Mouse (Mus musculus) ES-E14 (cell line): Measurements from ENCODE around the gene Zer1. TPM values are rescaled to one million over a fixed set of nuclear protein-coding genes. Genes with fewer than 3 reads are reported as not detected.
A peak's percentile ranks its signal among the peaks of the same experiment; 100 is the strongest.

ENCODE experiments used
- DNase-seq: peaks from one replicate; pipeline ENCODE4 v3.0.0-alpha.2; 2013; ENCODE audit warnings: low read depth, low spot score
- H3K27ac ChIP-seq: 2 replicates; pipeline ENCODE4 v1.5.1; 2012; ENCODE audit warnings: low read depth, mild to moderate bottlenecking, low read length, moderate library complexity, mixed read lengths; ENCODE audit not compliant: poor library complexity, insufficient read depth, severe bottlenecking
- H3K36me3 ChIP-seq: 2 replicates; pipeline ENCODE4 v1.6.1; 2012; ENCODE audit warnings: mild to moderate bottlenecking, low read length, moderate library complexity, mixed read lengths; ENCODE audit not compliant: control insufficient read depth, poor library complexity, insufficient read depth, severe bottlenecking
- H3K4me1 ChIP-seq, 2 experiments: fragments of 150-350 bp in 1 of 2; sonication (generic) in 1 of 2; 2 replicates each; pipeline ENCODE4 v1.6.1; 2012; ENCODE audit warnings: low read length in 2 of 2, mild to moderate bottlenecking in 1 of 2, mixed read lengths in 1 of 2; ENCODE audit not compliant: control insufficient read depth in 2 of 2, insufficient read depth in 2 of 2, poor library complexity in 1 of 2
- H3K4me3 ChIP-seq, 2 experiments: fragments of 150-350 bp in 1 of 2; sonication (generic) in 1 of 2; 2 replicates each; pipeline ENCODE4 v1.5.1; 2012; ENCODE audit warnings: low read length in 2 of 2, low read depth in 1 of 2, mild to moderate bottlenecking in 1 of 2, mixed read lengths in 1 of 2; ENCODE audit not compliant: insufficient read depth in 1 of 2, poor library complexity in 1 of 2, severe bottlenecking in 1 of 2
- H3K9ac ChIP-seq: 2 replicates; pipeline ENCODE4 v1.6.1; 2012; ENCODE audit warnings: low read depth, mild to moderate bottlenecking, low read length, mixed read lengths; ENCODE audit not compliant: poor library complexity, insufficient read depth, severe bottlenecking
- H3K9me3 ChIP-seq: fragments of 150-350 bp; sonication (generic); 2 replicates; pipeline ENCODE4 v1.6.1; 2012; ENCODE audit warnings: low read depth, mild to moderate bottlenecking, low read length; ENCODE audit not compliant: control insufficient read depth, insufficient read depth
- CHD2 ChIP-seq: IDR thresholded peaks from 2 replicates; pipeline ENCODE4 v1.6.1; 2014; ENCODE audit warnings: mild to moderate bottlenecking, low read depth, low read length, inconsistent platforms
- HCFC1 ChIP-seq: IDR thresholded peaks from 2 replicates; pipeline ENCODE4 v1.6.1; 2012; ENCODE audit warnings: low read length, inconsistent platforms, borderline replicate concordance; ENCODE audit not compliant: insufficient read depth
- MAFK ChIP-seq: IDR thresholded peaks from 2 replicates; pipeline ENCODE4 v1.6.1; 2014; ENCODE audit warnings: mild to moderate bottlenecking, low read depth, low read length, inconsistent platforms; ENCODE audit not compliant: insufficient read depth
- ZC3H11A ChIP-seq: IDR thresholded peaks from 2 replicates; pipeline ENCODE4 v1.6.1; 2012; ENCODE audit warnings: low read depth, mild to moderate bottlenecking, inconsistent platforms, low read length, borderline replicate concordance
- ZNF384 ChIP-seq: IDR thresholded peaks from 2 replicates; pipeline ENCODE4 v1.6.1; 2012; ENCODE audit warnings: low read depth, low read length, inconsistent platforms
- in situ Hi-C, 2 experiments: fragments of 600-800 bp; cut with MboI; formaldehyde crosslinking; loops; one replicate each; pipeline ENCODE4 v1.15.1; 2025; ENCODE audit warnings: low sequenced_read_pairs in 2 of 2, inconsistent platforms in 1 of 2; ENCODE audit not compliant: unreplicated experiment in 2 of 2
- total RNA-seq: library from RNA; depleted of rRNA; stranded (reverse); fragments of 300-350 nt; gene quantifications from 2 replicates; pipeline ENCODE4 v1.2.3, GENCODE M21; 2012

Zer1 gene
- total RNA-seq, 1 experiment = 11.4 TPM

DNA sequence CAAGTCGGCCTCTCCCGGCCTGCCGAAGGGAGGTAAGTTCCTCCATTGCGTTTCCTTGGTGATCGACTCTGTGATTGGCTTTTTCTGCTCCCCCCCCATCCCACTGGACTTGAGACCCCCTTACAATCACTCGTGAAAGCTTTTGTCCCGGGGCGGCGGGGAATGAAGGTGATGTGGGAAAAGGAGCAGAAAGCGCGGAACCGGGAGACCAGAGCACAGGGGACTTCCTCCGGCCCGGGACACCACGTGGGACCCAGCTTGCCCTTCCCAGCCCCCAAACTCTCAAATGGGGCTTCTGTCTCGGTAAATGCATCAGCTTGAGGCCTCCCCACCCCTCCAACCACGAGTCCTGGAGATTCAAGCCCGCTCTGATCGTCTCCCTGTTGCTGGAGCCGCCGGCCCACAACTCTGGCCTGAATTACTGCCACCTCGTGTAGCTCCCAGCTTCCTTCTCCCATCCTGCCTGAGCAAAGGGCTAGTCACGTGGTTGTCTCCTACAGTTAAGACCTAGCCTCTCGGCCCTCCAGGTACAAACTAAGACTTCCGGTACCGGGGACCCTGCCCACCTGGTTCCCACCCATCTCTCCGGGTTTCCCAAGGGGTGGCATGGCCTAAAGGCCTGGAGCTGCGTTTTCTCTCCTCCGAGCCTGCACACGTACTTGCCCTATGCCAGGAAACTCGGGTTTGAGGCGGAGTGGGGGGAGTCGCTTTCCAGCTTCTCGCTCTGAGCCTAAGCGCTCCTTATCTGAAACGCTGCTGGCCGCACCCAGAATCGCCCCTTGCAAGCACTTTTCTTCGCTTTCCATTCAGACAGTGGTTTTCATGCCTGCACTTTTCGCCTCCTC lies 61.9 kb downstream of the Zer1 start:
- no peak for DNase-seq
- Histone ChIP-seq H3K27ac (peak overlapping the region; percentile 91), H3K4me3 (peak overlapping the region; percentile 91 to 99), H3K4me1 (peaks cover 0 to 3% of the 10 kb centered on the region in 2 experiments; a peak in 3 of 4 replicates), H3K9ac (peak overlapping the region; percentile 93), H3K36me3 (peaks cover 30% of the 10 kb centered on the region), H3K9me3 (no peaks in the 10 kb centered on the region)
- in situ Hi-C loops = no loop called here
- TF ChIP-seq CHD2 (no peak), HCFC1 (no peak), ZC3H11A (no peak), MAFK (no peak), ZNF384 (no peak)

DNA sequence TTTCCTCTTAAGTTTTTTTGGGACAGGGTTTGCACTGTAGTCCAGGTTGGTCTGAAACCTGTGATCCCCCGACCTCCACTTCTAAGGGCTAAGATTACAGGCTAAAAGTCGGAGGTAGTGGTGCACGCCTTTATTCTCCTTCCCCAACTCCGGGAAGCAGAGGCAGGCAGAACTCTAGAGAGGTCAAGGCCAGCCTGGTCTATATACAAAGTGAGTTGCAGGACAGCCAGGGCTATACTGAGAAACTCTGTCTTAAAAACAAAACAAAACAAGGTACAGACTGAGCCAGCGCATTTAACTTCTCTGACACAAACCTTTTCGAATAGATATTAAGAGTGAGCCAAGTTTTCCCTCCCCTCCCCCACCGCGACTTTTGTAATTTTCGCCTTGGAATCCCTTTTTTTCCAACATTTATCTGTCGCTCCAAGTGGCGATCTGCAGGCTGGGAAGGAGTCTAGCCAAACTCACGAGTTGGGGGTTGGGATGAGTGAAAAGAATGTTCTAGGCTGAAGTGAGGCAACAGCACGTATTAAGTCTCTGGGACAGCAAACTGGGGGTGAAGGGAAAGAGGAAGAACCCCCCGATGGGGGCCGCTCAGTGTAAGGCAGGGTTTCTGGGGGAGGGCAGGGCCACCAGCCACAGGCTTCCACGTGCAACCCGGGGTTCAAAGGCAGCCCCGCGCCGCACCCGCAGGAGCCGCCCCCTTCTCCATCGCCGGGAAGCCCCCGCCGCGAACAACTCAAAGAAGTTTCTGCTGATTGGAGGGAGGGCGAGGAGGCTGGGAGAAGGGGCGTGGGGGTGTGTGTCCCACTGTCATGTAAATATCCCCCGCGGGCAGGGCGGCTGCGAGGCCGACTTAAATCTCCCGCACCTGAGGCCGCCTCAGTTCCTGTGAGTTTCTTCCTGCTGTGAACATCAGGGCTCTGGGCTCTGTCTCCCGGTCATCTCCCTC lies 62.9 kb downstream of the Zer1 start:
- in situ Hi-C loops = no loop called here
- peak overlapping the region; percentile 93 for H3K9ac ChIP-seq
- DNase-seq = peak; percentile 97
- H3K9me3 ChIP-seq = no peaks in the 10 kb centered on the region
- H3K4me3 ChIP-seq = peak overlapping the region; percentile 91 to 99
- peaks cover 21% of the 10 kb centered on the region for H3K36me3 ChIP-seq
- H3K4me1 ChIP-seq = peaks cover 0 to 6% of the 10 kb centered on the region in 2 experiments
- peak overlapping the region; percentile 91 for H3K27ac ChIP-seq
- TF ChIP-seq HCFC1 (peak; percentile 39; the same call in 1 of the 2 replicates), CHD2 (no peak)

DNA sequence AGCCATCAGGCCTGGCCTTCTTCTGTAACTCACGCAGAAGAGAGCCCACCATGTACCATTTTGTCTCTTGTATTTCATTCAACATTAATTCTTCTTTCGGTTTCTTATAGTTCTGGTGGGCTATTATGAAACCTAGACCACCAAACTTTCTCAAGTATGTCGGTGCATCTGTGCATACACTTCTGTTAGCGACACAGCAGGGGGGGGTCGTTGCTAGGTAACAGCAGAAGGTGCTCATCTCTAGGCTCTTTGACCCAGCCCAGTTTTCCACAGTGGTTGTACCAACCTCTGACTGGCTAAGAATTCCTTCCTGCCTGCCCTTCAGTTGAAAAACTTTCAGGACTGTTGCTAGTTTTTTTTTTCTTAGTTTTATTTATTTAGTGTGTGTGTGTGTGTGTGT lies 66.0 kb downstream of the Zer1 start:
- no peak overlapping the region for H3K27ac ChIP-seq
- no peak overlapping the region for H3K9ac ChIP-seq
- in situ Hi-C loops = no loop called here

DNA sequence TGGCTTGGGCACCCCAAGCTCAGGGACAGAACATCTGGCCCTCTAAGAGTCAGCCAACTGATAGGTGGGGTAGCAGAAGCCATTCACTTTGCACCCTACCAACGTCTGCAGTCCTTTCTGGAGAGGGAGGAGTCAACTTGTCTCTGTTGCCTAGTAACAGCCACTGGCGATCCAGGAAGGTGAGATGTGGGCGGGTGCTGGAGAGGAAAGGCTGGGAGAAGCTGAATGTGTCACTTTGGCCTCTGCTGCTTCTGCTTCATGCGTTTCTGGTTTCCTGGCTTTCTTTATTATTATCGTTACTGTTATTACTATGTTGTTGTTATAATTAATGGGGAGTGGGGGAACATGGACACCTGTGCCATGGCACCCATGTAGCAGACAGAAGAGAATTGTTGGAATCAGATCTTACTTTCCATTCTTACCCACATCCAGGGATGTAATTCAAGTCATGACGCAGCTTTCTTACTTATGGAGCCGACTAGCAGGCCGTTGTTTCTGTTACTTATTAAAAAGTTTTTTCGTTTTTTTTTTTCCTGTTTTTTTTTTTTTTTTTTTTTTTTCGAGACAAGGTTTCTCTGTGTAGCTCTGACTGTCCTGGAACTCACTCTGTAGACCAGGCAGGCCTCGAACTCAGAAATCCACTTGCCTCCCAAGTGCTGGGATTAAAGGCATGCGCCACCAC lies 67.0 kb downstream of the Zer1 start, which contains the start of gene Set:
Gene Set (plus strand): TSS at position 156 of the 682 bp plus-strand sequence.
- Histone ChIP-seq H3K9me3 (no peaks in the 10 kb centered on the region), H3K9ac (no peak within 1 kb of the TSS), H3K4me3 (no peak within 1 kb of the TSS), H3K27ac (peak within 1 kb of the TSS; percentile 5; the same call in 1 of the 2 replicates), H3K36me3 (no peaks in the 10 kb centered on the region), H3K4me1 (peaks cover 0 to 8% of the 10 kb centered on the region in 2 experiments)
- peak; percentile 85 for DNase-seq
- TF ChIP-seq ZNF384 (peak; percentile 68; the same call in 1 of the 2 replicates), MAFK (no peak)
- in situ Hi-C loops = no loop called here

More for the DNA sequence above, 66.0 kb downstream of the Zer1 start:
- H3K9me3 ChIP-seq = no peaks in the 10 kb centered on the region
- H3K4me1 ChIP-seq = peaks cover 0 to 6% of the 10 kb centered on the region in 2 experiments
- H3K36me3 ChIP-seq = peaks cover 9% of the 10 kb centered on the region
- DNase-seq = peak; percentile 69
- no peak for TF ChIP-seq HCFC1
- TF ChIP-seq MAFK = no peak
- no peak for TF ChIP-seq ZC3H11A
- no peak for TF ChIP-seq ZNF384
- no peak for TF ChIP-seq CHD2
- no peak overlapping the region for H3K4me3 ChIP-seq
